ENCODE assay signal across 8 mouse cellular contexts in genomic region chr1:132190040-132190513, GRCm38 (mm10). TPM values are rescaled to one million over a fixed set of nuclear protein-coding genes. Genes with fewer than 3 reads are reported as not detected.
DNase-seq lines count a peak whose midpoint lies in the region; ATAC-seq lines count a peak whose summit lies in the region.

No protein-coding gene starts in this region.

- peaks cover 4% of the 10 kb centered on the region; the same call in 1 of the 2 replicates for H3K36me3 ChIP-seq in forebrain, embryonic 14.5 days (ENCODE audit: control insufficient read depth, insufficient read depth, low read length)

- H3K9ac ChIP-seq in forebrain, embryonic 14.5 days (ENCODE audit: low read length) = peak overlapping the region; percentile 99

- WGBS in forebrain, embryonic 14.5 days = under 1% methylated on average over 47 of the region's 50 CpGs

- no peak for ATAC-seq in cerebellum, adult (ENCODE audit: insufficient number of reproducible peaks, low FRiP score, low TSS enrichment)
- peak; percentile 85 for ATAC-seq in forebrain, embryonic 14.5 days

- peak overlapping the region; percentile 100 for H3K27ac ChIP-seq in forebrain, embryonic 14.5 days (ENCODE audit: low read depth, low read length)

- peak; percentile 25 to 27 for DNase-seq in cerebellum, adult 18-20 months
- peak; percentile 63 for DNase-seq in Muller cell, postnatal 12 days (ENCODE audit: inconsistent ontology term)
- DNase-seq in forebrain, embryonic 14.5 days (ENCODE audit: low spot score) = peak; percentile 94
- peak; percentile 62 for DNase-seq in kidney, postnatal 10 days
- DNase-seq in lung, postnatal 10 days = peak; percentile 32
- peak; percentile 64 for DNase-seq in right cerebral cortex, postnatal 14 days
- no peak for DNase-seq in spleen, postnatal 14 days (ENCODE audit: low spot score in 2 of 2)

- H3K4me2 ChIP-seq in forebrain, embryonic 14.5 days (ENCODE audit: low read length) = peak overlapping the region; percentile 59

- no peaks in the 10 kb centered on the region for H3K27me3 ChIP-seq in forebrain, embryonic 14.5 days (replicated peaks; ENCODE audit: control insufficient read depth, insufficient read depth, low read length)

- peaks cover 32% of the 10 kb centered on the region for H3K4me1 ChIP-seq in forebrain, embryonic 14.5 days (ENCODE audit: control insufficient read depth, insufficient read depth, low read length)

- peak overlapping the region; percentile 91 for H3K4me3 ChIP-seq in forebrain, embryonic 14.5 days (ENCODE audit: low read depth, low read length)

- H3K9me3 ChIP-seq in forebrain, embryonic 14.5 days (replicated peaks; ENCODE audit: control insufficient read depth, low read length) = no peaks in the 10 kb centered on the region

RNA-seq across cellular contexts. Expression of gene Lemd1, which starts 1.2 kb away (rescaled TPM):
- polyA plus RNA-seq in forebrain, embryonic 14.5 days (2014; fragmentation: Nextera tagmentation; extraction: Ambion mirVana) = 15.5 and 18.7 TPM in 2 replicates

RNA-seq across cellular contexts. Expression of gene AC124108.1, which starts 1.2 kb away (rescaled TPM):
- polyA plus RNA-seq in forebrain, embryonic 14.5 days (2014; fragmentation: Nextera tagmentation; extraction: Ambion mirVana) = 2.2 and 2.9 TPM in 2 replicates

RNA-seq across cellular contexts. Expression of gene Gm10188, which starts 39.5 kb away (rescaled TPM):
- not detected in 2 replicates for polyA plus RNA-seq in forebrain, embryonic 14.5 days (2014; fragmentation: Nextera tagmentation; extraction: Ambion mirVana)

RNA-seq across cellular contexts. Expression of gene Cdk18, which starts 50.6 kb away (rescaled TPM):
- 0.31 and 0.69 TPM in 2 replicates for polyA plus RNA-seq in forebrain, embryonic 14.5 days (2014; fragmentation: Nextera tagmentation; extraction: Ambion mirVana)

Comparison
In these comparisons a context has a peak if more than half of its experiments do, and no peak if none do; other contexts are left out.
1. DNase-seq: peak in cerebellum, adult 18-20 months (2 of 2), Muller cell, postnatal 12 days (single experiment), forebrain, embryonic 14.5 days (single experiment), kidney, postnatal 10 days (single experiment), lung, postnatal 10 days (single experiment) and right cerebral cortex, postnatal 14 days (single experiment); none in spleen, postnatal 14 days (0 of 2).